Mouse (Mus musculus): Measurements from ENCODE around the gene Lrrc75a. TPM values are rescaled to one million over a fixed set of nuclear protein-coding genes. Genes with fewer than 3 reads are reported as not detected.
A peak's percentile ranks its signal among the peaks of the same experiment; 100 is the strongest.
"Not testable (repeated sequence)": the region's sequence is repeated elsewhere in the genome, so short reads cannot be mapped to it uniquely, and the experiment has no call there.

The Lrrc75a gene
- polyA plus RNA-seq, 1 experiment from 2014 or later = 13.6 TPM

DNA sequence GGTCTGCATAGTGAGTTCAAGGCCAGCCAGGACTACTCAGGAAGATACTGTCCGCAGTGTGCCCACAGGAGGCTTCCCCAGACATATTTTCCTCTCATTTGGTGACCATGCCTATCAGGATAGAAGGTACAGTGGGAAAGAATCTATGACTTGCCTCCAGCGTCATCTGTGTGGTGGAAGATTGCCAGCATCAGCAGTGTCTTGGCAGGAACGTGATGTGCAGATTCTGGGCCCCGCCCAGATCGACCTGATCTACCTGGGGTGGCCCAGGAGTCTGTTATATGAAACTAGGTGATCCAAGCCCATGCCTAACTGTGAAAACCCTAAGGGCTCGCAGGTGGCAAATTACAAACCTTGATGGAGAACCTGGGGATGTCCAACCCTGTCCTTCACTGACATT is 21.7 kb upstream of the Lrrc75a start:
- no peak overlapping the region for H3K4me2 ChIP-seq (ENCODE audit: low read depth)
- DNase-seq (ENCODE audit: low spot score) = no peak
- WGBS = 86% methylated on average over 6 of the region's 6 CpGs
- H3K27ac ChIP-seq (ENCODE audit: low read depth, low read length) = no peak overlapping the region
- H3K4me1 ChIP-seq (ENCODE audit: control insufficient read depth, insufficient read depth, low read length) = no peaks in the 10 kb centered on the region; the same call in 1 of the 2 replicates
- no peaks in the 10 kb centered on the region for H3K9me3 ChIP-seq (ENCODE audit: control insufficient read depth, low read length)
- no peaks in the 10 kb centered on the region for H3K36me3 ChIP-seq (ENCODE audit: control insufficient read depth, insufficient read depth, low read length)
- H3K27me3 ChIP-seq (ENCODE audit: control insufficient read depth, insufficient read depth, low read length) = no peaks in the 10 kb centered on the region
- no peak for ATAC-seq (ENCODE audit: insufficient read depth, low FRiP score, low TSS enrichment)
- no peak overlapping the region for H3K4me3 ChIP-seq (ENCODE audit: low read depth, low read length)
- no peak overlapping the region for H3K9ac ChIP-seq (ENCODE audit: low read length)

GRCm38 (mm10) chr11:62669471-62669870 is 21.1 kb upstream of the Lrrc75a start:
- ATAC-seq (ENCODE audit: insufficient read depth, low FRiP score, low TSS enrichment) = no peak
- H3K36me3 ChIP-seq (ENCODE audit: control insufficient read depth, insufficient read depth, low read length) = no peaks in the 10 kb centered on the region
- WGBS = 76% methylated on average over 12 of the region's 12 CpGs
- H3K9ac ChIP-seq (ENCODE audit: low read length) = no peak overlapping the region
- no peak overlapping the region for H3K4me3 ChIP-seq (ENCODE audit: low read depth, low read length)
- H3K4me2 ChIP-seq (ENCODE audit: low read depth) = no peak overlapping the region
- no peaks in the 10 kb centered on the region for H3K9me3 ChIP-seq (ENCODE audit: control insufficient read depth, low read length)
- no peaks in the 10 kb centered on the region; the same call in 1 of the 2 replicates for H3K4me1 ChIP-seq (ENCODE audit: control insufficient read depth, insufficient read depth, low read length)
- H3K27ac ChIP-seq (ENCODE audit: low read depth, low read length) = no peak overlapping the region
- H3K27me3 ChIP-seq (ENCODE audit: control insufficient read depth, insufficient read depth, low read length) = no peaks in the 10 kb centered on the region
- no peak for DNase-seq (ENCODE audit: low spot score)

GRCm38 (mm10) chr11:62668986-62669385 is 20.7 kb upstream of the Lrrc75a start:
- Histone ChIP-seq H3K27me3 (ENCODE audit: control insufficient read depth, insufficient read depth, low read length) (no peaks in the 10 kb centered on the region), H3K4me1 (ENCODE audit: control insufficient read depth, insufficient read depth, low read length) (no peaks in the 10 kb centered on the region; the same call in 1 of the 2 replicates), H3K4me2 (ENCODE audit: low read depth) (no peak overlapping the region), H3K4me3 (ENCODE audit: low read depth, low read length) (no peak overlapping the region), H3K9ac (ENCODE audit: low read length) (no peak overlapping the region), H3K36me3 (ENCODE audit: control insufficient read depth, insufficient read depth, low read length) (no peaks in the 10 kb centered on the region), H3K27ac (ENCODE audit: low read depth, low read length) (no peak overlapping the region), H3K9me3 (ENCODE audit: control insufficient read depth, low read length) (no peaks in the 10 kb centered on the region)
- WGBS = 93% methylated on average over 5 of the region's 5 CpGs
- ATAC-seq (ENCODE audit: insufficient read depth, low FRiP score, low TSS enrichment) (no peak), DNase-seq (ENCODE audit: low spot score) (no peak)

GRCm38 (mm10) chr11:62664250-62664649 is 15.9 kb upstream of the Lrrc75a start:
- whole genome bisulfite sequencing = 86% methylated on average over 6 of the region's 6 CpGs
- H3K36me3 ChIP-seq (ENCODE audit: control insufficient read depth, insufficient read depth, low read length) = no peaks in the 10 kb centered on the region

DNA sequence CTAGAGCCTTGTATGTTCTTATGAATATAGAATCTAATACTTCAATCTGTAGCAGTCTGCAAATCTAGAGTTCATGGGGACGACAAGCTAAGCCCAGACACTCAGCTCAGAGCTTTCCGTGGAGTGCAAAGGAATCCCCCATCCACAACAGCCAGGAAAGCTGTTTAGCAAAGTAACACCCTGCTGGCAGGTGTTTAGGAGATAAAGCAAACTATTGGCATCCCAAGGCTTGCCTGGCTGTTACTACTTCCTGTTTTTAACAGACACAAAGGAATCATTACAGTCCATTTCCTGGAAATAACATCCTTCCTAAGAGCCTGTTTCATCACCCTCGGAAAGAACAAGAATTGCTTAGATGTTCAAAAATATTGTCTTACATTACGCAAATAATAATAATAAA is 12.6 kb upstream of the Lrrc75a start:
- Histone ChIP-seq H3K9ac (ENCODE audit: low read length) (no peak overlapping the region), H3K4me3 (ENCODE audit: low read depth, low read length) (no peak overlapping the region), H3K4me1 (ENCODE audit: control insufficient read depth, insufficient read depth, low read length) (no peaks in the 10 kb centered on the region), H3K4me2 (ENCODE audit: low read depth) (no peak overlapping the region), H3K27ac (ENCODE audit: low read depth, low read length) (no peak overlapping the region), H3K27me3 (ENCODE audit: control insufficient read depth, insufficient read depth, low read length) (no peaks in the 10 kb centered on the region), H3K36me3 (ENCODE audit: control insufficient read depth, insufficient read depth, low read length) (no peaks in the 10 kb centered on the region), H3K9me3 (ENCODE audit: control insufficient read depth, low read length) (no peaks in the 10 kb centered on the region)
- 60% methylated on average over 4 of the region's 4 CpGs for WGBS
- ATAC-seq (ENCODE audit: insufficient read depth, low FRiP score, low TSS enrichment) (no peak), DNase-seq (ENCODE audit: low spot score) (no peak)

More at GRCm38 (mm10) chr11:62664250-62664649, 15.9 kb upstream of the Lrrc75a start:
- DNase-seq (ENCODE audit: low spot score) (no peak), ATAC-seq (ENCODE audit: insufficient read depth, low FRiP score, low TSS enrichment) (no peak)
- H3K9me3 ChIP-seq (ENCODE audit: control insufficient read depth, low read length) = no peaks in the 10 kb centered on the region
- no peak overlapping the region for H3K4me2 ChIP-seq (ENCODE audit: low read depth)
- no peak overlapping the region for H3K9ac ChIP-seq (ENCODE audit: low read length)
- H3K27ac ChIP-seq (ENCODE audit: low read depth, low read length) = no peak overlapping the region
- H3K4me3 ChIP-seq (ENCODE audit: low read depth, low read length) = no peak overlapping the region
- H3K4me1 ChIP-seq (ENCODE audit: control insufficient read depth, insufficient read depth, low read length) = no peaks in the 10 kb centered on the region
- H3K27me3 ChIP-seq (ENCODE audit: control insufficient read depth, insufficient read depth, low read length) = no peaks in the 10 kb centered on the region

DNA sequence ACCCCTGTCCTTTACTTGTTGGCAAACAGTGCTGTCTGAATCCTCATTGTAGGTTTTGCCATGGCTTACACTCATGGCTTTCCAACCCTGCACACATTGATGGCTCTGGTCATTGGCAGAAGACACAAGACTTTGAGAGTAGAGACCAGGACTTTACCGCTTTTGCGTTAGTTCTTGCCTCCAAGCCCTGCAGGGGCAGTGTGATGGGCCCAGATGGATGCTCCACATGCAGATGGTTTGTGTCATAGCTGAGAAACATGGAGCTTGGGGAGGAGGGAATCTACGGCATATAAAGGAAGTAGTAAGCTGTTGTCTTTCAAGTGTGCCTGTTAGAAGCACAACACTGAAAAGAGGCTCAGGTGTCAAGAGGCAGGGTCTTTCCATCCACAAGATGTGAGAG is 3.8 kb upstream of the Lrrc75a start:
- no peak for DNase-seq (ENCODE audit: low spot score)
- H3K27ac ChIP-seq (ENCODE audit: low read depth, low read length) = no peak overlapping the region
- H3K36me3 ChIP-seq (ENCODE audit: control insufficient read depth, insufficient read depth, low read length) = no peaks in the 10 kb centered on the region
- no peak overlapping the region for H3K4me2 ChIP-seq (ENCODE audit: low read depth)
- H3K4me1 ChIP-seq (ENCODE audit: control insufficient read depth, insufficient read depth, low read length) = peaks cover 8% of the 10 kb centered on the region
- WGBS = 93% methylated on average over 3 of the region's 3 CpGs
- H3K9me3 ChIP-seq (ENCODE audit: control insufficient read depth, low read length) = no peaks in the 10 kb centered on the region
- no peak overlapping the region; the same call in 1 of the 2 replicates for H3K9ac ChIP-seq (ENCODE audit: low read length)
- no peak for ATAC-seq (ENCODE audit: insufficient read depth, low FRiP score, low TSS enrichment)
- H3K4me3 ChIP-seq (ENCODE audit: low read depth, low read length) = no peak overlapping the region
- H3K27me3 ChIP-seq (ENCODE audit: control insufficient read depth, insufficient read depth, low read length) = no peaks in the 10 kb centered on the region

GRCm38 (mm10) chr11:62651563-62651962 is 3.2 kb upstream of the Lrrc75a start:
- peaks cover 9% of the 10 kb centered on the region for H3K4me1 ChIP-seq (ENCODE audit: control insufficient read depth, insufficient read depth, low read length)
- ATAC-seq (ENCODE audit: insufficient read depth, low FRiP score, low TSS enrichment) (no peak), DNase-seq (ENCODE audit: low spot score) (no peak)
- H3K9ac ChIP-seq (ENCODE audit: low read length) = no peak overlapping the region; the same call in 1 of the 2 replicates
- H3K9me3 ChIP-seq (ENCODE audit: control insufficient read depth, low read length) = no peaks in the 10 kb centered on the region
- WGBS = 94% methylated on average over 3 of the region's 3 CpGs
- H3K4me2 ChIP-seq (ENCODE audit: low read depth) = no peak overlapping the region
- H3K27ac ChIP-seq (ENCODE audit: low read depth, low read length) = no peak overlapping the region
- H3K27me3 ChIP-seq (ENCODE audit: control insufficient read depth, insufficient read depth, low read length) = no peaks in the 10 kb centered on the region
- no peak overlapping the region for H3K4me3 ChIP-seq (ENCODE audit: low read depth, low read length)
- no peaks in the 10 kb centered on the region for H3K36me3 ChIP-seq (ENCODE audit: control insufficient read depth, insufficient read depth, low read length)

GRCm38 (mm10) chr11:62649803-62650202 is 1.5 kb upstream of the Lrrc75a start:
- DNase-seq (ENCODE audit: low spot score); H3K9ac ChIP-seq (ENCODE audit: low read length); H3K4me2 ChIP-seq (ENCODE audit: low read depth); H3K9me3 ChIP-seq (ENCODE audit: control insufficient read depth, low read length); H3K27ac ChIP-seq (ENCODE audit: low read depth, low read length); H3K36me3 ChIP-seq (ENCODE audit: control insufficient read depth, insufficient read depth, low read length); H3K4me3 ChIP-seq (ENCODE audit: low read depth, low read length); ATAC-seq (ENCODE audit: insufficient read depth, low FRiP score, low TSS enrichment); H3K27me3 ChIP-seq (ENCODE audit: control insufficient read depth, insufficient read depth, low read length): not testable (repeated sequence)
- WGBS = 91% methylated on average over 4 of the region's 4 CpGs
- H3K4me1 ChIP-seq (ENCODE audit: control insufficient read depth, insufficient read depth, low read length) = peaks cover 16% of the 10 kb centered on the region

DNA sequence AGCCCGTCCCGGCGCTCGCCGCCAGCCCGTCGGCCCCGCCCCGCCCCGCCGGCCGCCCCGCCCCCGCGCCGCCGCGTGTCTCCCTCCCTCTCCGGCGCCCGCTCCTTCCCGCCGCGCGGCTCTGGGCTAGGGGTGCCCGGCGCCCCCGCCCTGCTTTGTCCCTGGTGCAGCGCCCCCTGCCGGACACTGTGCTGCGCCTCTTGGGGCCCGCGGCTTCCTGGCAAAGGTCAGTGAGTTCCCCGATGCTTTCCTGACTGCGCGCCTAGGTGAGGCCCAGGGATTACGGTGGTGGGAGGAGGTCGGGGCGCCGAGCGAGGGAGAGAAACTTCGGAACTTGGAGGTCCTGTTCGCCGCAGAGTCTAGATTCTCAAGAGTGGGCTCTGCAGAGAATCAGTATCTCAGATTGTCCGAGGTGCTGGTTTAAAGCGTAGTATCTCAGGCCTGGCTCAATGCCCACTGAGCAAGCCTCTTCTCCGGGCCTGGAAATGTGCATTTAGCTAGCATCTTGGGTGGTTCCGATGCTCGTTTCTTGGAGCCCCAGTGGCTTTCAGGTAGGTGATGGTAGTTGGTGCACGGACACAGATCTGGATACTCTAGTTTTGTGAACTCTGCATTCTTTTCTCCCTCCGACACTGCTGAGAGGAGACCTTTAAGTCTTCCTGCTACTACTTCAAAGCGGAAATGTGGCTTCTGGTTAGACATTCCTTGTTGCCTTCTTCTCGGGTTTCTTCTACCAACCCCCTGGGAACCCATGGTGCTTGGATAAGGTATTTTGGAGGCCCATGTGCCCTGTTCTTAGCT is 468 bp upstream of the Lrrc75a start, which contains the start of gene Mmgt2:
Gene Mmgt2 (plus strand): TSS at position 74 of the 801 bp plus-strand sequence.
- ATAC-seq (ENCODE audit: insufficient read depth, low FRiP score, low TSS enrichment) = peak; percentile 92

More for the DNA sequence above, 468 bp upstream of the Lrrc75a start, which contains the start of gene Mmgt2:
- peak; percentile 95 for DNase-seq (ENCODE audit: low spot score)
- Histone ChIP-seq H3K36me3 (ENCODE audit: control insufficient read depth, insufficient read depth, low read length) (no peaks in the 10 kb centered on the region), H3K4me3 (ENCODE audit: low read depth, low read length) (peak within 1 kb of the TSS; percentile 75), H3K4me2 (ENCODE audit: low read depth) (peak within 1 kb of the TSS; percentile 99), H3K27me3 (ENCODE audit: control insufficient read depth, insufficient read depth, low read length) (no peaks in the 10 kb centered on the region), H3K9me3 (ENCODE audit: control insufficient read depth, low read length) (no peaks in the 10 kb centered on the region), H3K9ac (ENCODE audit: low read length) (peak within 1 kb of the TSS; percentile 80), H3K4me1 (ENCODE audit: control insufficient read depth, insufficient read depth, low read length) (peaks cover 16% of the 10 kb centered on the region), H3K27ac (ENCODE audit: low read depth, low read length) (peak within 1 kb of the TSS; percentile 24; the same call in 1 of the 2 replicates)
- under 1% methylated on average over 38 of the region's 53 CpGs for WGBS
